Mouse (Mus musculus): ENCODE measurements around the gene Tln1.
"Not testable (repeated sequence)": the region's sequence is repeated elsewhere in the genome, so short reads cannot be mapped to it uniquely, and the experiment has no call there.

The Tln1 gene

DNA sequence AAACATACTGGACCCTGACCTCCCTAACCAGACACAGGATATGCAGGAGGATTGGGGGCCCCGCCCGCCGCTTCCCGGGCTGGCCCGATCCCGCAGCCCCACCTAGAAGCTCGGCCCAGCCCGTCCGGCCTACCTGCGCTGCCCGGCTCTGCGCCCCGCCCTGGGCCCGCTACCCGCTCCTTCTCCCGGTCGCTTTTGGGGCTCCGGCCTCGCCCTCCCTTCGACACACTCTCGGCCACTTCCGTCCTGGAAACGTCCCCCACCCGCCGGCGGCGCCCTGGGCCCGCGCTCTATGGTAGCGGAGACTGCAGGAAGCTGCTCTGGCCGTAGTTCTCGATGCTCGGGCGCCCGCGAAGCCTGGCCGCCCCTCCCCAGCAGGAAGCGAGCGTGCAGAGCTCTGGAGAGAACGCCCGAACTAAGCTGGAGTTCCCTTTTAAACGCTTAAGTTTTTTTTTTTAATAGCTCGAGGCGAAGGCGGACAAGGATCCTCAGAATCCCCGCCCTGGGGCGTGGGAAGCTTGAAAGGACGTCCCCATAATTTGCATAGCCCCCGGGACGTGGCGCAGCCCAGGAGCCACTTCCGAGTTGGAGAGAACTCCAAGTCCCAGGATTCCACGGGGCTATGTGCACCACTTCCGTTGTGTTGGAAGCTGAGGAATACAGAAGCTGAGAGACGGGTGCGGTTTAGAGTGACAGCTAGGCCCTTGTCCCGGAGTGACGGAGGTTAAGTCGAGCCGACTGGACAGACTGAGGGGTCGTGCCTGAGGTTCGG, at the start of gene Tln1, which contains the start of gene Creb3:
Gene Tln1 (minus strand): TSS at position 695 of the 772 bp plus-strand sequence.
Gene Creb3 (plus strand): TSS at position 336 of the 772 bp plus-strand sequence.
- peak; percentile 86 to 94 for DNase-seq (ENCODE audit: low spot score in 2 of 2)

- no peak for DNase-seq (ENCODE audit: low spot score in 2 of 2)
Observed at GRCm38 (mm10) chr4:43604751-43605685, 42.5 kb upstream of the Tln1 start.

GRCm38 (mm10) chr4:43604099-43604498, 41.6 kb upstream of the Tln1 start:
- no peak for DNase-seq (ENCODE audit: low spot score in 2 of 2)

- no peak for DNase-seq (ENCODE audit: low spot score in 2 of 2)
Observed at GRCm38 (mm10) chr4:43600195-43600934, 37.9 kb upstream of the Tln1 start.

DNA sequence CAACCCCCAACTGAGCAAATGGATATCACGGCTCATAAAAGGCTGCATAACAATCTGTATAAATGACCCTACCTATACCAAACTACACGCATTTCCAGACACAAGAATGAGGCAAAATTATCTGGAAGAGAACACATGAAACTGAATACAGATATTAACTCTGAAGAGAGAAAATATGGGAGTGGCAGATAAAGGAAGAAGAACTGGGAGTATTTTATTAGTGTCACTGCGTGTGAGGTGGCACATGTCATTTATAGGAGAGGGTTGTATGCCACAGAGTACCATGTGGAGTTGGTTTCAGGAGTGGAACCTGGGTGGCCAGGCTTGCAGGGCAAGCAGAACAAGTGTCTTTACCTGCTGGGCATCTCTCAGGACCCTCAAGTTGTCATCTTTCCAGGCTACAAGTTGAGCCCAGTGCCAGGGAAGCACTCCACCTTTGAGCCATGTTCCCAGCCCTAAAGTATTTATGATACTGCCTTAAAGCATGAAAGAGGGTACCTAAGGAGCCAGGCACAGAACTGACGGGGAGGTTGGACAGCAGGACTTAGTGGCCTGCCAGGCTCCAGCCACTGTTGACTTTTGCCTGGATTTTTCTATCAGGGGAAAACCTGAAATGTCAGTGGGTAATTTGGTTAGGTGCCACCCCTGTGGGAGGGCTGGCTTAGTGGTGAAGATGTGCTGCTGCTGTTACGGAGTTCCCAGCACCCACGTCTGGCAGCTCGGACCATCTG, 36.3 kb upstream of the Tln1 start:
- DNase-seq (ENCODE audit: low spot score in 2 of 2) = no peak

GRCm38 (mm10) chr4:43598200-43598599, 35.7 kb upstream of the Tln1 start:
- no peak for DNase-seq (ENCODE audit: low spot score in 2 of 2)

GRCm38 (mm10) chr4:43596597-43596996, 34.1 kb upstream of the Tln1 start:
- not testable (repeated sequence) for DNase-seq (ENCODE audit: low spot score in 2 of 2)

- no peak for DNase-seq (ENCODE audit: low spot score in 2 of 2)
Observed at GRCm38 (mm10) chr4:43593453-43593852, 31.0 kb upstream of the Tln1 start.

GRCm38 (mm10) chr4:43591961-43592360, 29.5 kb upstream of the Tln1 start:
- DNase-seq (ENCODE audit: low spot score in 2 of 2) = no peak

GRCm38 (mm10) chr4:43591543-43591942, 29.1 kb upstream of the Tln1 start:
- DNase-seq (ENCODE audit: low spot score in 2 of 2) = no peak

DNA sequence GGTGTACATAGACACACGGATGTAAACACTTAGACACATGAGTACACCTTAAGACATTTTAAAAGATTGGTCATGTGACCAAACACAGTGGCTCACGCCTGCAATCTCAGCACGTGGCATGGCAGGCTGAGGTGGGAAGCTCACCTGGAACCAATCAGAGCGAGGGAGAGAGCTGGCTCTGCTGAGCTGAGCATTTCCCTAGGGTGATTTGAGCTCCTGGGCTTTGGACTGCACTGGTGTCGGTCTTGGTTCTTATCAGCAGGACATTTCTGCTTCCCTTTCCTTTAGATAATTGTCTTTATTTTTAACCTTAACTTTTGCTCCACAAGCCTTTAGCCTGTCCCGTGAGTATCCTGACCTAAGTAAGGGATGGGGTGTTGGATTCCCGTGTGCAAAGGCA, 25.2 kb upstream of the Tln1 start:
- no peak for DNase-seq (ENCODE audit: low spot score in 2 of 2)

GRCm38 (mm10) chr4:43586411-43586810, 23.9 kb upstream of the Tln1 start:
- DNase-seq (ENCODE audit: low spot score in 2 of 2) = no peak

DNA sequence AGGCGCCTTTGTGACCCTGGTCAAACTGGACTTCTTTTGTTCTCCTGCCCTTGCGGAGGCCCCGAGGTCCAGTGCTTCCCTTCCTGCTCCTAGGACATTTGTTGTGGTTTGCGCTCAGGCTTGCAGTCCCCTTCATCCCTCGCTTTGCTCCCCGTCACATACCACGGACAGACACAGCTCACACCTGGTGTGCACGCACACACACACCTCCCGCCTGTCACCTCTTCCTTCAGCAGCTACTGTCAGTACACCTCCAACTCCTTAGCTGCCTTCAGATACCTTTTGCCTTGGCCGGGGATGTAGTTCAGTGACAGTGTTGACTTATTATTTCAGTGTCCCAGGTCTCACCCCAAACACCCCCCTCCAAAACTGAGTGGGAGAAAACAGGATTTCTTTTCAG, 23.2 kb upstream of the Tln1 start:
- DNase-seq (ENCODE audit: low spot score in 2 of 2) = no peak

DNA sequence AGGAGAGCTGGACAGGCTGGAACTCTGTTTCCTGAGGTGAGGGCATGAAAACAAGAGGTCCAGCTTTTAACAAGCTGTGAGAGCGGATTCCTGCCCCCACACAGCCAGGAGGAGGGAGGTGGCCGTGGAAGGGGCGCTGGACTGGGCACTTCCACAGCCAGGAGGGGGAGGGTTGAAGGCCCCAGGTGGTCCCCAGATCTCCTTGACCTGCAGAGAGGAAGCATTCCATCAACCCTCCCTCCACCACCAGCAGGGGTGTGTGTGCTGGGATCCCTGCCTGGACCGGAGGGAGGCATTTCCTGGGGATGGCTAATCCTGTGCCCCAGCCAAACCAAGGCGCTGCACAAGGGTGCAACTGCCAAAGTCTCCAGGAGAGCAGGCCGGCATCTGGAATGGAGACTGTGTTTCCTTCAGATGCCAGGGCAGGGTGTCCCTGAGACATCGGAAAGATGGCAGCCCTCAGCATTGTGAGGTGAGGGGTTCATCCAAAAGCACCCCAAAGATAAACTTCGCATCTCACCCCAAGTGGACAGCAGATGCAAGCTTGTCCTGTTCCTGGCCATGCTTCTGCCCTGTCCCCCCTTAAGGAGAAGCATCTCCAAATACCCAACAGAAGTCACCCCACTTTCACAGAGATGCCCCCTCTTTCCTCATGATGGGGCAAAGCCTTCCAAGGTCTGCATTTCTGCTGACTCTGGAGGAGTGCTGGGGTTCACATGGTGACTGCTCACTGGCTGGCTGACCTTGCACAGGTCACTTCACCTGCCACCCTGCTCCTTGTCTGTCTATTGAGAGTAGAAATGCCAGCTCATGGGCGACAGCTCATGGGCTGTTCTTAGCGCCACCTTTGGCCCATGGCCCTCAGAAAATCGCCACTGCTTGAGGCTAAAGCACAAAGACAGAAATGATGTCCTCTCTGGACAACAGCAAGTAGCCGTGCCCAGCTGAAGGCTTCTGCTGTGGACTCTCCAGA, 22.2 kb upstream of the Tln1 start, which contains the start of gene Msmp:
Gene Msmp (minus strand): TSS at position 51 of the 973 bp plus-strand sequence.
- no peak for DNase-seq (ENCODE audit: low spot score in 2 of 2)

GRCm38 (mm10) chr4:43583421-43583820, 20.9 kb upstream of the Tln1 start:
- no peak for DNase-seq (ENCODE audit: low spot score in 2 of 2)

DNA sequence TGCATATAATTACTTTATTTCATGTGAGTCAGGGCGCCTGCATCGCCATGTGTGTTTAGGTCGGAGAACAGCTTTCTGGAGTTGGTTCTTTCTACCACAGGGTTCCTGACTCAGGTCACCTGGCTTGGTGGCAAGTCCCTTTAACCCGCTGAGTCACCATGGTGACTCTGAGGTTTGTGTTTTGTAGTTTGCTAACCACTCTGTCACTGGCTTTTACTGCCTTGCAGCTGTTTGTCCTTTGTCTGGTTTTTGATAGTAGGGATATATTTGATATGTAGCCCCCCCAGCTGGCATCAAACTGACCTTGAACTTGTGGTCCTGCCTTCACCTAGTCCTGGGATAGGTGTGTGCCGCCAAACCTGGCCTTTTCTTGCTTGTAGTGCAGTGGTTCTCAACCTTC, 19.8 kb upstream of the Tln1 start:
- DNase-seq (ENCODE audit: low spot score in 2 of 2) = no peak

DNA sequence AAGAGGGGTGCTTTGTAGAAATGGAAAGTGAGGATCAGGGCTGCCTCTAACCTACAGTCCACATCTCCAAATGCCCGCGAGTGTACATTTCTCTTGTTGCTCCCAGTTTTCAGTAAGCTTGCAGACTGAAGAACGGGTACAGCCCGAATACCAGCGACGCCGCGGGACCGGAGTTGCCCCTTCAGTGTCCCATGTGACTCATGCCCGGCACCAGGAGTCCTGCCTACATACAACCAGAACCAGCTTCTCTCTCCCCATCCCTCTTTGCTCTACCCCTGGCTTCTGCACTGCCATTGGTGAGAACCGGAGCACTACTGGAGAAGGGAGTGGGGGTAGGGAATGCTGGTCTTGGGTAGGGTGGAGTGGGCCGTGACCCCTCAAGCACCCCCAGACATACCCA, 18.9 kb upstream of the Tln1 start:
- DNase-seq (ENCODE audit: low spot score in 2 of 2) = no peak

GRCm38 (mm10) chr4:43580721-43581120, 18.2 kb upstream of the Tln1 start:
- no peak for DNase-seq (ENCODE audit: low spot score in 2 of 2)

GRCm38 (mm10) chr4:43579731-43580130, 17.2 kb upstream of the Tln1 start:
- DNase-seq (ENCODE audit: low spot score in 2 of 2) = no peak

DNA sequence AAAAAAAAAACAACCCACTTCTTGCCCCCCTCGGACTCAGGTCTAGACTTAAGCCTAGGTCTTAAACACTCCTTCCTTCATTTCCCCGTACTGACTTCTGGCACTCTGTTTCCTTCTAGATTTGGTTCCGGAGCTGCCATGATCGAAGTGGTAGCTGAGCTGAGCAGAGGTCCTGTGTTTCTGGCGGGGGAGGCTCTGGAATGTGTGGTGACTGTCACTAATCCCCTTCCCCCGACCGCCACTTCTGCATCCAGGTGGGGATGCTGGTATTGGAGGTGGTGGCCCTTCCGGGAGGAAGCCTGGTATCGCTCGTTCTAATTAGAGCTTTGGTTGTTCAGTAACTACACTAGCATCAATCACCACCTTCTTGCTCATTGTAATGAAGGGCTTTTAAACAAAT, 16.8 kb upstream of the Tln1 start:
- DNase-seq (ENCODE audit: low spot score in 2 of 2) = no peak
